Mouse (Mus musculus) ES-E14 (cell line): ENCODE data around the gene Atp5b.

Experiments
- CHD2 ChIP-seq: IDR thresholded peaks from 2 replicates; pipeline ENCODE4 v1.6.1; 2014; ENCODE audit warnings: mild to moderate bottlenecking, low read depth, low read length, inconsistent platforms
- MAFK ChIP-seq: IDR thresholded peaks from 2 replicates; pipeline ENCODE4 v1.6.1; 2014; ENCODE audit warnings: mild to moderate bottlenecking, low read depth, low read length, inconsistent platforms; ENCODE audit not compliant: insufficient read depth

- TF ChIP-seq MAFK (no peak), CHD2 (no peak)
Measured at GRCm38 (mm10) chr10:128135374-128135773, 52.3 kb downstream of the Atp5b start.
